Comparison of ENCODE assay signal across 15 mouse cellular contexts in genomic region chr19:24221455-24221854, GRCm38 (mm10). TPM values are rescaled to one million over a fixed set of nuclear protein-coding genes. Genes with fewer than 3 reads are reported as not detected.
DNase-seq lines count a peak whose midpoint lies in the region; ATAC-seq and TF ChIP-seq lines count a peak whose summit lies in the region.
"Had no signal": no experiment of that assay in that cellular context is flagged by ENCODE, and none has a peak within 500 bp of the region (broad histone marks: within the 10 kb centered on the region; RNA-seq: fewer than 3 reads in every experiment).

No protein-coding gene starts in this region.

- no peak; the same call in 1 of the 2 replicates for TF ChIP-seq CTCF in gastrocnemius, adult 2 months (IDR thresholded peaks at IDR 0.05)
- TF ChIP-seq CTCF in kidney, postnatal 0 days (IDR thresholded peaks at IDR 0.05; ENCODE audit: low read depth): peak; percentile 38; the same call in 1 of the 2 replicates
- no peak for TF ChIP-seq CTCF in kidney, adult 2 months (conservative IDR thresholded peaks at IDR 0.05; ENCODE audit: insufficient read depth, insufficient read length, low read depth, low read length)
- no peak for TF ChIP-seq CTCF in small intestine, adult 2 months (IDR thresholded peaks at IDR 0.05; ENCODE audit: extremely low read depth, insufficient read length, insufficient replicate concordance, low read depth, low read length)
- no peak for TF ChIP-seq CTCF in hindbrain, postnatal 0 days (IDR thresholded peaks at IDR 0.05; ENCODE audit: low read depth)

- peak overlapping the region; percentile 17; the same call in 1 of the 2 replicates for H3K4me3 ChIP-seq in gastrocnemius, adult 2 months
- no peak overlapping the region for H3K4me3 ChIP-seq in kidney, postnatal 0 days (replicated peaks; ENCODE audit: low read depth, low read length)
- H3K4me3 ChIP-seq in kidney, adult 2 months (ENCODE audit: insufficient read depth, low read depth, low read length): no peak overlapping the region
- no peak overlapping the region for H3K4me3 ChIP-seq in small intestine, adult 2 months (ENCODE audit: low read depth, low read length)
- no peak overlapping the region for H3K4me3 ChIP-seq in hindbrain, postnatal 0 days (ENCODE audit: low read length)
- H3K4me3 ChIP-seq: embryonic facial prominence, embryonic 13.5 days; midbrain, embryonic 13.5 days; myocyte had no signal

- no peak overlapping the region for H3K9ac ChIP-seq in kidney, postnatal 0 days (ENCODE audit: low read depth, low read length)
- no peak overlapping the region for H3K9ac ChIP-seq in hindbrain, postnatal 0 days (replicated peaks; ENCODE audit: low read length)
- H3K9ac ChIP-seq: embryonic facial prominence, embryonic 13.5 days; midbrain, embryonic 13.5 days had no signal

- DNase-seq in gastrocnemius, adult 2 months: no peak
- no peak for DNase-seq in gastrocnemius, postnatal 14 days
- DNase-seq in kidney, postnatal 0 days (ENCODE audit: low spot score): peak; percentile 34
- no peak for DNase-seq in kidney, adult 2 months
- peak; percentile 67 for DNase-seq in ES-CJ7 (ENCODE audit: low read depth, low spot score)
- DNase-seq in hindbrain, postnatal 0 days (ENCODE audit: low spot score): no peak
- no peak for DNase-seq in left cerebral cortex, adult 11 months (ENCODE audit: low spot score)
- DNase-seq: adrenal gland, postnatal 14 days; cerebellum, adult 2 months; thymus, postnatal 36 days had no signal

- TF ChIP-seq POLR2A in kidney, adult 2 months (IDR thresholded peaks at IDR 0.05; ENCODE audit: low read depth, low read length): no peak
- TF ChIP-seq POLR2A in small intestine, adult 2 months (IDR thresholded peaks at IDR 0.05; ENCODE audit: low read depth, low read length): no peak

- peak overlapping the region; percentile 18 for H3K4me2 ChIP-seq in kidney, postnatal 0 days (ENCODE audit: low read length)
- no peak overlapping the region for H3K4me2 ChIP-seq in hindbrain, postnatal 0 days (ENCODE audit: low read depth, low read length)
- H3K4me2 ChIP-seq: embryonic facial prominence, embryonic 13.5 days; midbrain, embryonic 13.5 days had no signal

- WGBS in kidney, postnatal 0 days: 43% methylated on average over 4 of the region's 4 CpGs
- 55% methylated on average over 4 of the region's 4 CpGs for WGBS in kidney, adult 2 months
- 35% methylated on average over 4 of the region's 4 CpGs for WGBS in small intestine, adult 2 months
- 86% methylated on average over 4 of the region's 4 CpGs for WGBS in hindbrain, postnatal 0 days

- intact Hi-C loops in gastrocnemius, adult 2 months (cut with DNase I): loop anchor here (5.0 kb wide), 2 partner anchors 41 to 69 kb away; no protein-coding TSS in a partner anchor
- intact Hi-C loops in gastrocnemius, postnatal 14 days (cut with DNase I; ENCODE audit: low total_unique reads): no loop called here

- H3K9me3 ChIP-seq in kidney, postnatal 0 days (replicated peaks; ENCODE audit: low read length): no peaks in the 10 kb centered on the region
- H3K9me3 ChIP-seq in hindbrain, postnatal 0 days (ENCODE audit: low read length): no peaks in the 10 kb centered on the region
- H3K9me3 ChIP-seq: embryonic facial prominence, embryonic 13.5 days; midbrain, embryonic 13.5 days had no signal

- H3K27me3 ChIP-seq in kidney, postnatal 0 days (ENCODE audit: insufficient read depth, low read length): no peaks in the 10 kb centered on the region
- no peaks in the 10 kb centered on the region for H3K27me3 ChIP-seq in kidney, adult 2 months (replicated peaks; ENCODE audit: control insufficient read depth, insufficient read depth, low read length)
- H3K27me3 ChIP-seq in small intestine, adult 2 months (ENCODE audit: control insufficient read depth, insufficient read depth, low read length): no peaks in the 10 kb centered on the region
- peaks cover 14% of the 10 kb centered on the region; the same call in 1 of the 2 replicates for H3K27me3 ChIP-seq in hindbrain, postnatal 0 days (ENCODE audit: insufficient read depth, low read length)

- peaks cover 4% of the 10 kb centered on the region; the same call in 1 of the 2 replicates for H3K4me1 ChIP-seq in kidney, postnatal 0 days (replicated peaks; ENCODE audit: insufficient read depth, low read length)
- H3K4me1 ChIP-seq in kidney, adult 2 months (ENCODE audit: control insufficient read depth, insufficient read depth, low read length): peaks cover 6% of the 10 kb centered on the region; the same call in 1 of the 2 replicates
- H3K4me1 ChIP-seq in small intestine, adult 2 months (ENCODE audit: control insufficient read depth, insufficient read depth, insufficient read length, low read length): peaks cover 7% of the 10 kb centered on the region; the same call in 1 of the 2 replicates
- no peaks in the 10 kb centered on the region for H3K4me1 ChIP-seq in hindbrain, postnatal 0 days (ENCODE audit: insufficient read depth, low read length)

- peak overlapping the region; percentile 35; the same call in 1 of the 2 replicates for H3K27ac ChIP-seq in gastrocnemius, adult 2 months
- peak overlapping the region; percentile 61; the same call in 1 of the 2 replicates for H3K27ac ChIP-seq in kidney, postnatal 0 days
- H3K27ac ChIP-seq in kidney, adult 2 months (ENCODE audit: insufficient read depth, low read depth, low read length): no peak overlapping the region
- H3K27ac ChIP-seq in small intestine, adult 2 months (ENCODE audit: insufficient read depth, low read depth, low read length): peak overlapping the region; percentile 31; the same call in 1 of the 2 replicates
- no peak overlapping the region for H3K27ac ChIP-seq in hindbrain, postnatal 0 days
- H3K27ac ChIP-seq: embryonic facial prominence, embryonic 13.5 days; midbrain, embryonic 13.5 days had no signal

- no peaks in the 10 kb centered on the region for H3K36me3 ChIP-seq in kidney, postnatal 0 days (ENCODE audit: insufficient read depth, low read length)
- no peaks in the 10 kb centered on the region for H3K36me3 ChIP-seq in kidney, adult 2 months (ENCODE audit: control insufficient read depth, insufficient read depth, low read length)
- no peaks in the 10 kb centered on the region for H3K36me3 ChIP-seq in small intestine, adult 2 months (ENCODE audit: control insufficient read depth, insufficient read depth, low read length)
- H3K36me3 ChIP-seq in hindbrain, postnatal 0 days (ENCODE audit: insufficient read depth, low read length): no peaks in the 10 kb centered on the region
- H3K36me3 ChIP-seq: embryonic facial prominence, embryonic 13.5 days; midbrain, embryonic 13.5 days had no signal

- ATAC-seq in kidney, postnatal 0 days (replicated peaks; ENCODE audit: low FRiP score, low read depth): no peak
- ATAC-seq in hindbrain, postnatal 0 days: no peak
- ATAC-seq: inflammation-experienced regulatory T-cells, adult 6 months; midbrain, embryonic 13.5 days had no signal

RNA-seq across cellular contexts. Expression of gene Tjp2, which starts 3.4 kb away (rescaled TPM):
- total RNA-seq in gastrocnemius, adult 2 months (2021): 1 to 10 TPM; 3.5 to 4.9 TPM
- total RNA-seq in gastrocnemius, postnatal 14 days (2021): 1 to 10 TPM; 7.0 to 8.8 TPM
- polyA plus RNA-seq in kidney, postnatal 0 days (2015; fragmentation: Nextera tagmentation; extraction: Ambion mirVana): 24.9 and 25.5 TPM in 2 replicates
- 13.0 and 13.4 TPM in 2 replicates for polyA plus RNA-seq in kidney, adult 2 months (2012; rRNA removed)
- 24.9 and 74.0 TPM in 2 replicates for polyA plus RNA-seq in small intestine, adult 2 months (2012; rRNA removed)
- total RNA-seq in hindbrain, postnatal 0 days (2014; rRNA removed): 15.8 and 20.3 TPM in 2 replicates
- polyA plus RNA-seq in hindbrain, postnatal 0 days (2015; fragmentation: Nextera tagmentation; extraction: Ambion mirVana): 13.9 and 15.0 TPM in 2 replicates

RNA-seq across cellular contexts. Expression of gene Fxn, which starts 59.0 kb away (rescaled TPM):
- total RNA-seq in gastrocnemius, adult 2 months (2021): 10 to 100 TPM; 19.7 to 19.8 TPM
- 10 to 100 TPM; 19.8 to 20.8 TPM for total RNA-seq in gastrocnemius, postnatal 14 days (2021)
- polyA plus RNA-seq in kidney, postnatal 0 days (2015; fragmentation: Nextera tagmentation; extraction: Ambion mirVana): 55.2 and 55.8 TPM in 2 replicates
- 25.7 and 29.2 TPM in 2 replicates for polyA plus RNA-seq in kidney, adult 2 months (2012; rRNA removed)
- 7.7 and 9.1 TPM in 2 replicates for polyA plus RNA-seq in small intestine, adult 2 months (2012; rRNA removed)
- 28.5 and 30.4 TPM in 2 replicates for total RNA-seq in hindbrain, postnatal 0 days (2014; rRNA removed)
- polyA plus RNA-seq in hindbrain, postnatal 0 days (2015; fragmentation: Nextera tagmentation; extraction: Ambion mirVana): 43.8 and 47.7 TPM in 2 replicates

Comparison
In these comparisons a context has a peak if more than half of its experiments do, and no peak if none do; other contexts are left out.
1. DNase-seq: peak in kidney, postnatal 0 days (single experiment) and ES-CJ7 (single experiment); none in gastrocnemius, adult 2 months (single experiment), gastrocnemius, postnatal 14 days (single experiment), kidney, adult 2 months (single experiment), hindbrain, postnatal 0 days (single experiment) and left cerebral cortex, adult 11 months (single experiment).
2. H3K27ac ChIP-seq: peak in gastrocnemius, adult 2 months (single experiment), kidney, postnatal 0 days (single experiment) and small intestine, adult 2 months (single experiment); none in kidney, adult 2 months (single experiment) and hindbrain, postnatal 0 days (single experiment).